Mouse (Mus musculus) heart, embryonic 15.5 days (tissue): ENCODE results near the gene Slc24a1. TPM values are rescaled to one million over a fixed set of nuclear protein-coding genes. Genes with fewer than 3 reads are reported as not detected.

Source experiments
- ATAC-seq: fragments of 200-750 bp; cut with Nextera tagmentation; replicated peaks from 2 replicates; pipeline ENCODE4 v1.8.0; 2017; ENCODE audit warnings: low read depth, moderate TSS enrichment; ENCODE audit not compliant: insufficient number of reproducible peaks, insufficient read depth, low FRiP score
- H3K27ac ChIP-seq: fragments of 300-500 bp; sonication (generic); 2 replicates; pipeline ENCODE4 v1.5.1; 2015; ENCODE audit warnings: mild to moderate bottlenecking, inconsistent platforms
- H3K27me3 ChIP-seq: fragments of 300-500 bp; sonication (generic); 2 replicates; pipeline ENCODE4 v1.6.1; 2015; ENCODE audit warnings: inconsistent platforms
- H3K36me3 ChIP-seq: fragments of 300-500 bp; sonication (generic); 2 replicates; pipeline ENCODE4 v1.6.1; 2015; ENCODE audit warnings: mild to moderate bottlenecking, inconsistent platforms
- H3K4me1 ChIP-seq: fragments of 300-500 bp; sonication (generic); replicated peaks from 2 replicates; pipeline ENCODE4 v1.6.1; 2015; ENCODE audit warnings: inconsistent platforms
- H3K4me2 ChIP-seq: fragments of 300-500 bp; sonication (generic); 2 replicates; pipeline ENCODE4 v1.6.1; 2015; ENCODE audit warnings: inconsistent platforms, mild to moderate bottlenecking, moderate library complexity
- H3K4me3 ChIP-seq: fragments of 300-500 bp; sonication (generic); 2 replicates; pipeline ENCODE4 v1.5.1; 2015; ENCODE audit warnings: mild to moderate bottlenecking, inconsistent platforms
- H3K9ac ChIP-seq: fragments of 300-500 bp; sonication (generic); 2 replicates; pipeline ENCODE4 v1.6.1; 2015; ENCODE audit warnings: mild to moderate bottlenecking, inconsistent platforms
- H3K9me3 ChIP-seq: fragments of 300-500 bp; sonication (generic); replicated peaks from 2 replicates; pipeline ENCODE4 v1.6.1; 2016; ENCODE audit warnings: inconsistent platforms
- WGBS: fragments of 180-500 bp; shearing (Covaris S2); methylation state at CpG from one replicate; pipeline ENCODE4 v1.1.7; 2015; ENCODE audit warnings: mixed read lengths; 5-methylcytosine and 5-hydroxymethylcytosine counted together
- polyA plus RNA-seq: library from polyadenylated mRNA; unstranded; fragments of >200 nt; fragmentation: Nextera tagmentation; extraction: Ambion mirVana; gene quantifications from 2 replicates; pipeline ENCODE4 v1.2.1, GENCODE M21; 2015

The Slc24a1 gene
- polyA plus RNA-seq, 1 experiment from 2014 or later = 0.03 TPM

DNA sequence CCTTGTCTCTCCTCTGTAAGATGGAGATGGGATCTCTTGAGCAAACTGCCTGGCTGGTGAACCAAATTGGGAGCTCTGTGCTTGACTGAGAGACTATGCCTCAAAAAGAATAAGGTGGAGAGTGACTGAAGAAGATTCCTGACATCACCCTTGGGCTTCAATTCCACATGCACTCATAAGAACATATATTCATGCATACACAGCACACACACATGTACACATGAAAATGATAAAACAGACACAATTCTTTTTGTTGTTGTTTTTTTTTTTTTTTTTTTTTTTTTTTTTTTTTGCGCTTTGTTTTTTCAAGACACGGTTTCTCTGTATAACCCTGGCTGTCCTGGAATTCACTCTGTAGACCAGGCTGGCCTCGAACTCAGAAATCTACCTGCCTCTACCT, 5.9 kb upstream of the Slc24a1 start:
- ATAC-seq = no peak
- Histone ChIP-seq H3K9me3 (no peaks in the 10 kb centered on the region), H3K27ac (no peak overlapping the region), H3K4me1 (peaks cover 12% of the 10 kb centered on the region), H3K36me3 (no peaks in the 10 kb centered on the region), H3K4me3 (no peak overlapping the region), H3K4me2 (no peak overlapping the region), H3K9ac (no peak overlapping the region), H3K27me3 (peaks cover 11% of the 10 kb centered on the region)
- 83% methylated on average over 3 of the region's 3 CpGs for whole genome bisulfite sequencing

DNA sequence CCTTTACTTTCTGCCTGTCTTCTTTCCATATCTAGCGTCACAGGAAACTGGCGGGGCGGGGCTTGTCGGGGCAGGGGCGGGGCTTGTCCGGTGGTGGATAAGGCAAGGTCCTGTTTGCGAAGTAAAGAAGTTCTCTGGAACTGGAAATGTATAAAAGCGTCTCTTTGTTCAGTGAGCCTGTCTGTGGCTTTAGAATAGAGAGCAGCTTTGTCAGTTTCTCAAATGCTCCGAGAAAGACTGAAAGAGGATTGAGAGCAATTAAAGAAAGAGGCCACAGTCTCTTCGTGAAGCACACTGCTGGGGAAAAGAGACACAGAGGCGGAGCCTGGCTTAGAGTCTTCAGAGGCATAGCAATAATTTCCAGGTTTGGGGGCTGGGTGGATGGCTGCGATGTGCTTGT, 4.9 kb upstream of the Slc24a1 start:
- no peak for ATAC-seq
- Histone ChIP-seq H3K4me3 (no peak overlapping the region), H3K4me2 (peak overlapping the region; percentile 34), H3K27me3 (peaks cover 21% of the 10 kb centered on the region), H3K9me3 (no peaks in the 10 kb centered on the region), H3K4me1 (peaks cover 6% of the 10 kb centered on the region), H3K36me3 (no peaks in the 10 kb centered on the region), H3K27ac (no peak overlapping the region), H3K9ac (no peak overlapping the region)
- 24% methylated on average over 12 of the region's 12 CpGs for WGBS

GRCm38 (mm10) chr9:64953190-64953589, 1.8 kb upstream of the Slc24a1 start:
- no peaks in the 10 kb centered on the region for H3K4me1 ChIP-seq
- no peaks in the 10 kb centered on the region for H3K36me3 ChIP-seq
- H3K27ac ChIP-seq = no peak overlapping the region
- H3K4me3 ChIP-seq = no peak overlapping the region
- H3K9me3 ChIP-seq = no peaks in the 10 kb centered on the region
- no peak for ATAC-seq
- no peak overlapping the region for H3K4me2 ChIP-seq
- peaks cover 36% of the 10 kb centered on the region for H3K27me3 ChIP-seq
- H3K9ac ChIP-seq = no peak overlapping the region
- 36% methylated on average over 7 of the region's 7 CpGs for WGBS

- H3K27ac ChIP-seq = no peak overlapping the region
- no peak for ATAC-seq
- H3K9ac ChIP-seq = no peak overlapping the region
- H3K4me1 ChIP-seq = no peaks in the 10 kb centered on the region
- peaks cover 45% of the 10 kb centered on the region for H3K27me3 ChIP-seq
- no peak overlapping the region for H3K4me2 ChIP-seq
- no peaks in the 10 kb centered on the region for H3K9me3 ChIP-seq
- 25% methylated on average over 5 of the region's 5 CpGs for WGBS
- no peaks in the 10 kb centered on the region for H3K36me3 ChIP-seq
- H3K4me3 ChIP-seq = no peak overlapping the region
Measured at GRCm38 (mm10) chr9:64952055-64952454, 648 bp upstream of the Slc24a1 start.

GRCm38 (mm10) chr9:64947483-64948095, 3.8 kb downstream of the Slc24a1 start:
- no peaks in the 10 kb centered on the region for H3K4me1 ChIP-seq
- peaks cover 50% of the 10 kb centered on the region for H3K27me3 ChIP-seq
- H3K27ac ChIP-seq = no peak overlapping the region
- H3K4me2 ChIP-seq = no peak overlapping the region
- H3K4me3 ChIP-seq = no peak overlapping the region
- no peaks in the 10 kb centered on the region for H3K9me3 ChIP-seq
- ATAC-seq = no peak
- 76% methylated on average over 9 of the region's 9 CpGs for WGBS
- H3K36me3 ChIP-seq = no peaks in the 10 kb centered on the region
- H3K9ac ChIP-seq = no peak overlapping the region

DNA sequence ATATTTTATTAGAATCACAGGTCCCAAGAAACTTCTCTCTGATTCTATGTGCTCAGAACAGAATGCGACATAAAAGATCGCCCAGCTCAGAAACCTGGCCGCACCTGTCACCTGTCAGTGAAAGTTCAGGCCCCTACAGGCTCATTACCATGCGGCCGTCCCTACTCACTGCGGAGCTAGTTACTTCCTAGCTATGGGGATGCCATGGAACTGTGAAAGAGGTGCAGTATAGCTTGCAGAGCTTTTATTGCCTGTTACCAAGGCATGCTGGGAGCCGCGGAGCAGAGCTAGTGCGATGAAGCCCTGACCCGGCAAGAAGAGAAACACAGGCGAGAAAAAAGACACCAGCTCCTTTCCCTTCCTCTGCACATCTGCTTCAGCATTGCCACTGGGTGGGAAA, 7.4 kb downstream of the Slc24a1 start:
- Histone ChIP-seq H3K4me1 (peaks cover 12% of the 10 kb centered on the region), H3K9me3 (no peaks in the 10 kb centered on the region), H3K36me3 (no peaks in the 10 kb centered on the region), H3K4me3 (no peak overlapping the region), H3K27me3 (peaks cover 23% of the 10 kb centered on the region), H3K4me2 (no peak overlapping the region), H3K9ac (no peak overlapping the region), H3K27ac (no peak overlapping the region)
- ATAC-seq = no peak
- 38% methylated on average over 11 of the region's 11 CpGs for WGBS

DNA sequence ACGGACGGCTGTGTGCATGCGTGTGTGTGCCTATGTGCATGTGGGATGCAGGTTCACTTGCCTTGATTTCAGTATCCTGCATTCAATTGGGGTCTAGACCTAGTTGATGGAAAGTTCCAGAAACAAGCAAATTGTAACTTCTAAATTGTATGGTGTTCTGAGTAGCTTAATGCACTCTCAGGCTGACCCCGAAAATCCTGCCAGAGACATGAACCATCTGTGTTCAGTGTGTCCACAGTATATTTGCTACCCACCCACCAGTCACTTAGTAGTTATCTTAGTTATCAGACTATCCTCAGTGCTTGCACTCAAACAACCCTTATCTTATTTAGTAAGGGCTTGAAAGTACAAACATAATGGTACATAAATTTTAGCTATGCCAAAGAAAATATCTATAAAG, 9.8 kb downstream of the Slc24a1 start:
- 79% methylated on average over 4 of the region's 4 CpGs for WGBS
- Histone ChIP-seq H3K4me3 (no peak overlapping the region), H3K36me3 (no peaks in the 10 kb centered on the region), H3K27ac (no peak overlapping the region), H3K4me2 (no peak overlapping the region), H3K9ac (no peak overlapping the region), H3K27me3 (peaks cover 13% of the 10 kb centered on the region), H3K9me3 (no peaks in the 10 kb centered on the region), H3K4me1 (peaks cover 15% of the 10 kb centered on the region)
- no peak for ATAC-seq

- ATAC-seq = no peak
- H3K27ac ChIP-seq = peak overlapping the region; percentile 32; the same call in 1 of the 2 replicates
- peaks cover 15% of the 10 kb centered on the region for H3K4me1 ChIP-seq
- 49% methylated on average over 11 of the region's 11 CpGs for WGBS
- H3K27me3 ChIP-seq = peaks cover 13% of the 10 kb centered on the region
- H3K9me3 ChIP-seq = no peaks in the 10 kb centered on the region
- no peaks in the 10 kb centered on the region for H3K36me3 ChIP-seq
- H3K9ac ChIP-seq = no peak overlapping the region
- H3K4me2 ChIP-seq = no peak overlapping the region
- no peak overlapping the region for H3K4me3 ChIP-seq
Measured at GRCm38 (mm10) chr9:64940731-64941346, 10.6 kb downstream of the Slc24a1 start.

DNA sequence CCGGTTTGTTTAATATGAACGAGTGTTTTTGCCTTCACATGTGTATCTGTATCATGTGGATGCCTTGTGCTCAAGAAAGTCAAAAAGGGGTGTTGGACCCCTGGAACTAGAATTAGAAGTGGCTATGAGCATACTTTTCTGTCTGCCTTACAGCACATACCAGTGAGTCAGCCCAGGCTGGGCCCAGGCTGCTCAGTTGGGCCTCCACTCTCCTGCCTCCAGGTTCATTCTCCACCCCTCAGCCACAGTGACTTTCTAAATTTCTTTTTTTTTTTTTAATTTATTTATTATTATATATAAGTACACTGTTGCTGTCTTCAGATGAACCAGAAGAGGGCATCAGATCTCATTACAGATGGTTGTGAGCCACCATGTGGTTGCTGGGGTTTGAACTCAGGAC, 11.6 kb downstream of the Slc24a1 start:
- no peak overlapping the region for H3K27ac ChIP-seq
- H3K4me1 ChIP-seq = peaks cover 20% of the 10 kb centered on the region
- no peak overlapping the region for H3K4me3 ChIP-seq
- H3K36me3 ChIP-seq = no peaks in the 10 kb centered on the region
- H3K4me2 ChIP-seq = no peak overlapping the region
- no peak overlapping the region for H3K9ac ChIP-seq
- no peak for ATAC-seq
- H3K9me3 ChIP-seq = no peaks in the 10 kb centered on the region
- H3K27me3 ChIP-seq = peaks cover 8% of the 10 kb centered on the region; the same call in 1 of the 2 replicates
- 70% methylated on average over 2 of the region's 2 CpGs for WGBS

GRCm38 (mm10) chr9:64939281-64939680, 12.1 kb downstream of the Slc24a1 start:
- ATAC-seq = no peak
- Histone ChIP-seq H3K4me2 (no peak overlapping the region), H3K27ac (no peak overlapping the region), H3K9me3 (no peaks in the 10 kb centered on the region), H3K9ac (no peak overlapping the region), H3K27me3 (peaks cover 4% of the 10 kb centered on the region; the same call in 1 of the 2 replicates), H3K4me3 (no peak overlapping the region), H3K4me1 (peaks cover 25% of the 10 kb centered on the region), H3K36me3 (no peaks in the 10 kb centered on the region)
- WGBS = 46% methylated on average over 4 of the region's 4 CpGs

DNA sequence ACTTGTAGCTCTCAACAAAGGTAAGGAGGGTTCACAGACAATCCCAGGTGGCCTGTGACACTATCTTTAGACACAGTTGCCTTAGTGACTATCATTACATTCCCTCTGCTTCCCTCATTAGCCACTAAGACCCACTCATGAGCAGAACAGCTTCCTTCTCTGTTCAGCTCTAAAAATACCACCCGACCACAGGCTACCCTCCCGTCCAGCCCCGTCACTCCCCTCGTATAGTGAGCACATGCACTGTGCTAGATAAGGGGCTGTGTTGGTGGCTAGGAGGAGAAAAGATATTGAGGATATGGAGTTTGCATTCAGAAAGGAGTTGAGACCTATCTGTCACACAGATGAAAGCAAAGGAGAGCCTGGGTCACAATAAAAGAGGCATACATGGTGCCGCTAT, 12.9 kb downstream of the Slc24a1 start:
- H3K27me3 ChIP-seq = no peaks in the 10 kb centered on the region
- 31% methylated on average over 5 of the region's 5 CpGs for WGBS
- no peak overlapping the region for H3K9ac ChIP-seq
- H3K4me1 ChIP-seq = peaks cover 33% of the 10 kb centered on the region
- no peak overlapping the region for H3K4me2 ChIP-seq
- ATAC-seq = no peak
- no peaks in the 10 kb centered on the region for H3K36me3 ChIP-seq
- no peaks in the 10 kb centered on the region for H3K9me3 ChIP-seq
- no peak overlapping the region for H3K4me3 ChIP-seq
- H3K27ac ChIP-seq = no peak overlapping the region

GRCm38 (mm10) chr9:64937491-64937890, 13.9 kb downstream of the Slc24a1 start:
- H3K27ac ChIP-seq = no peak overlapping the region
- no peak overlapping the region for H3K9ac ChIP-seq
- no peaks in the 10 kb centered on the region for H3K36me3 ChIP-seq
- H3K4me3 ChIP-seq = no peak overlapping the region
- H3K4me1 ChIP-seq = peaks cover 38% of the 10 kb centered on the region
- no peak for ATAC-seq
- H3K27me3 ChIP-seq = no peaks in the 10 kb centered on the region
- no peaks in the 10 kb centered on the region for H3K9me3 ChIP-seq
- WGBS = 63% methylated on average over 5 of the region's 5 CpGs
- H3K4me2 ChIP-seq = no peak overlapping the region
